Mouse (Mus musculus) CD4-positive, CD25-positive, alpha-beta regulatory T cell, adult 2 months (primary cell): ENCODE data around the gene Ero1lb.

Experiments
- DNase-seq: peaks from one replicate; pipeline ENCODE4 v3.0.0-alpha.2; 2012; ENCODE audit warnings: low read depth, low spot score

The Ero1lb gene

DNA sequence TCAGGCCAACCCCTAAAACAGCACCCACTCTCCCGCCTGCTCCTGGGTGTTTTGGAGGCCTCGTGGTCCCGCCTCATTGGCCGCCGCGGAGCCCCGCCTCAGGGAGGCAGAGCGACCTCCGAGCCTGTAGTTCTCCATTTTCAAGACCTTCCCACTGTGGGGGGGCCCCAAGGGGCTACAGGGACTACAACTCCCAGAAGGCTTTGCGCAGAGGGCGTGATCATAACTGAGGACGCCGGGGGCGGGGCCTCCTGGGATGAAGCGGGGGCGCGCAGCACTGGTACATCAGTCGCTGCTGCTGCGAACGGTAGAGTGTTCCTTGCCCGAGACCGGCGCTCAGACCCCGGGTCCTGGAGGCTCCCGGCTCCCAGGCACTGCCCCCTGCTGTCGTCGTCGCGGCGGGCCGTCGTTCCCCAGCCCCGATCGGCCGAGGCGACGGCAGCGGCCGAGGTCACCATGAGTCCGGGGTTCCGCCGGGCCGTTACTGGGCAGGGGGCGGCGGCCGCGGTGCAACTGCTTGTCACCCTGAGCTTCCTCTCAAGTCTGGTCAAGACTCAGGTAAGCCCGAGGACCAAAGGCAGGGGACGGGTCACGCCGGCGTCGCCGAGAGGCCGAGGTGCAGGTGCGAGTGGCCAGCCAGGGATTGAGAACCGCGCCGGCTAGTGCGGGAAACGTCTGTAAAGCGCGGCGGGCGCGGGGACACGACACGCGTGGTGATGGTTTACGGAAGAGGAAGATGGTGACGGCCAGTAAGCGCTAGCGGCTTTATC is at the start of gene Ero1lb:
TSS of gene Ero1lb (plus strand) at position 254 of the 770 bp plus-strand sequence.
- DNase-seq: peak; percentile 97

DNA sequence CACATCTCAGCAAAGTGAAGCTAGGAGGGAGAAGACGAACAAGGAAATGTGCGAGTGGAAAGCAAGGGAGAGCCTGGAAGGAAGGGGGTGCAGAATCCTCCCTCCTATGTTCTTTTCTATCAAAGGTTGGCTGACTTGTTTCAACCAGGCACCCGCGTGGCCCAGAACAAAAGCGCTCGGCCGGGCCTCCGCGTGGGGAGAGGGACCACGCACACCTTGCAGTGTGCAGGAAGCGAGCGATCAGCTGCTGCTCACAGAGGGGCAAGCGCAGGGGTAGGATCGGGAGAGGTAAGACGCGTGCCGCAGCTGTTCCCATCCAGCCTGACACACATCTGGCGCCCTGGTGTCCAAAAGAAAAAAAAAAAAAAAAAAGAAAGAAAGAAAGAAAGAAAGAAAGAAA is 46.3 kb upstream of the Ero1lb start:
- DNase-seq: peak; percentile 27

DNA sequence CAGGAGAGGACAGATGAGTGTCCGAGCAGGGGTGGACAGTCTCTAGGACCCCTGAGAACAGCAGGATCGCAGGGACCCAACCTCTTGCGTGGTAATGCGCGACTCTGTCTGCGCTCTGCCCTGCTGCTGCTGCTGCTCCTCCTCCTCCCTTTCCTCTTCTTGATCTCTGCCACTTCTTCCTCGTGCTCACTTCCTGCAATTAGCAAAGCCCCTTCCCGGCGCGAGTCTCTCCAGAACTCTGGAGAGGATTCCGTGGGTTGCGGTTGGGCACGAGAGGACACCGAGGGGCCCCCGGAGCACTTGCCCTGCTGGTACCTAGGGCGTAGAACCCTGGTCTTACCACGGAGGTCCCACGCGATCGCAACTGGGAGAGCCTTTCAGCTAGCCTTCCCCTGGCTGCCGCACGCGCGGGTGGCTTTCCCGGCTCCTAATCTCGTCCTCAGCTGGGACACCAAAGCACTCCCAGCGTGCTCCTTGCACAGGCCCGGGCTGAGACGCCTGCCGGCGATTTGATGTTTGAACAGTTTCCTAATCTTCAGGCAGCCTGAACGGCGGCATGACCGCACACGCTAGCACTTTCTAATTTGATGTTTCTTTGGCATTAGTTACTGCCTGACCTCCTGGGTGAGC is 45.6 kb upstream of the Ero1lb start, which contains the start of gene Edaradd:
TSS of gene Edaradd (minus strand) at position 484 of the 630 bp plus-strand sequence.
- DNase-seq: peak; percentile 65

DNA sequence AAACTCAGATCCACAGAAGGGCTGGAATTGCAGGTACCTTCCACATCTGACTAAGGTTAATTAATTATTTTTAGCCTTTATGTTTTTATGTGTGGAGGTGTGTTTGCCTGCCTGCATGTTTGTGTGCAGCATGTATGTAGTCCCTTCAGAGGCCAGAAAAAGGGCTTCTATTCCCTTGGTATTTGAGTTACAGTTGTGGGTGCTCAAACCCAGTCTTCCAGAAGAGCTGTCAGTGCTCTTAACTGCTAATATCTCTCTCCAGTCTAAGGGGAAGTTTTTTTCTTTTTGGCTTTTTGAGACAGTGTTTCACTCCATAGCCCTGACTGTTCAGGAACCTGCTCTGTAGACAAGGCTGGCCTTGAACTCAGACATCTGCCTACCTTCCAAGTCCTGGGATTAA is 43.3 kb upstream of the Ero1lb start:
- DNase-seq: no peak

DNA sequence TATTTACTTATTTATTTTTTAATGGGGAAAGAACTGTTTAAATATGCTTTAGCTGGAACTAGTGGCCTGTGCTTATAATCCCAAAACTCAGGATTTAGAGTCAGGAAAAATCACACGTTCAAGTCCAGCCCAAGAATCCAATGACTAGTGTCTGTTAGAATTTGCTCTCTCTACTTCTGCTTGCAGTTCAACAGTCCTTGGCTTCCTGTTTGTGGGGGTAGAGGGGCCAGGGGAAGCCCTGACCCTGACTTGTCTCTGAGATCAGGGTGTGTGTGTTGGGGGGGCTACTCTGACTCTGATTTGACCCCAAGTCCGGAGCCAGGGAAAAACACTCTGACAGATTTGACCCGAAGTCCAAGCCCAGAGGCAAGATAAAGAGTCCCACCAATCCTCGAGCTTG is 40.0 kb upstream of the Ero1lb start:
- DNase-seq: no peak

DNA sequence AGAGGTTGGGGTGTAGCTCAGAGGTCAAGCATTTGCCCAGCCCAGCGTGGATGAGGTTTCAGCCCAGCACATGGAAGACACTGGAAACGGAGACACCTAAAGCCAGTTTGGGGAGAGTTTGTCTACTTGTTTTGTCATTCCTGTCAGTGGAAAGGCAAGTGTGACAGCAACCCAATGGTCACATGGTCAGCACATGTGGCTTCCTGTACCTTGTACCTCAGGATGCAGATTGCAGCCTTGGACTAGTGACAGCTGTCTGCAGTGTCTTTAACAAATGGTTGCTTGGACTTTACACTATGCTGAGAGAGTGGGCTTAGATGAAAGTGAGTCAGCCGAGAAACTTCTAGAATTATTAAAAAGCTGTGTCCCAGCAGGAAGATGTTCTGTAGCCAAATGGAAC is 31.0 kb upstream of the Ero1lb start:
- DNase-seq: no peak

DNA sequence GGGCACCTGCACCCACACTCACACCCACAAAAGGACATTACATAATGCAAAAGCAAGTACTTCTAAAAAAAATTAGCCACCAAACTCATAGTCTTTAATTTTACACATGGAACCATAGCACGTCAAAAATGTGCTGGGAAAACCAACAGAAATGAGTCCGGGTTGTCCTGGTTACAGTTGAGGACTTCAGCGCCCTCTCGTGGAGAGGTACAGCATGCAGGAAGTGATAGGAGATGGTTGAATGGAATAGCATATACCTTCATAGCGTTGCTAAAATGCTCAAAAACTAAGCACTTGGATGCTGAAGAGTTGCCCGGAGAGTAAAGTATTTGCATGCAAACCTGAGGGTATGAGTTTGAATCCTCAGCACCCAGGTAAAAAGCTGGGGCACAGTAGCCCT is 27.7 kb upstream of the Ero1lb start:
- DNase-seq: peak; percentile 85

DNA sequence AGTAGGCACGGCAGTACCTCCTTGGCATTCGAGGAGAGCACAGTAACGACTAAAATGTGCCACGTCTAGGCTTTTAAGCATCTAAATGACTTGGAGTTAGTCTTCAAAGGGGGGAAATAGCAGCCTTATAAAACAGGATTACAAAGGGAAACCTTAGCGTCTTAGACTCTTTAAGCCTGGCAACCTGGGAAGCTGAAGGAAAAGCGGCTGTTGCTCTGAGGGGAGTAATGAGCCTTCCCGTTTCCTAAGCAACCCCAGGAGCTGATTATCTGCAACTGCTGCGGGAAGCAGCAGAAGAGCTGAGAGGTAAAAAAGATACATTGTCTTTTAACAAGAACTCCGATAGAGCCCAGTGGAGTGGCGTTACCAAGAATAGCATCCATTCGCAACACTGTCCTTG is 26.0 kb upstream of the Ero1lb start:
- no peak for DNase-seq

DNA sequence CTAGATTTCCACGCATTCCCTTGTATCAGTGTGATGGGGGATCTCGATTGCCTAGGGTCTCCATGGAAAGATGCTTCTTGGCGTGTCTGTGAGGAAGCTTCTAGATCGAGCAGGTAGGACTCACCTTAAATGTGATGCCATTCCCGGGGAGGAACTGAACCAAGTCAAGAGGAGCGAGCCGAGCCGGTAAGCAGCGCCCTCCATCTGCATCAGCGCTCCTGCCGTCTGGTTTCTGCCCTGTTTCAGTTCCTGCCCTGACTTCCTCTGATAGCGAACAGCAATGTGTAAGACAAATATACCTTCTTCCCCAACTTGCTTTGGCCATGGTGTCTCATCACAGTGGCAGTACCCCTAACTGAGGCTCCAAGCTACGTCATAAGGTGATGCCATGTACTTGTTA is 25.6 kb upstream of the Ero1lb start:
- DNase-seq: no peak

DNA sequence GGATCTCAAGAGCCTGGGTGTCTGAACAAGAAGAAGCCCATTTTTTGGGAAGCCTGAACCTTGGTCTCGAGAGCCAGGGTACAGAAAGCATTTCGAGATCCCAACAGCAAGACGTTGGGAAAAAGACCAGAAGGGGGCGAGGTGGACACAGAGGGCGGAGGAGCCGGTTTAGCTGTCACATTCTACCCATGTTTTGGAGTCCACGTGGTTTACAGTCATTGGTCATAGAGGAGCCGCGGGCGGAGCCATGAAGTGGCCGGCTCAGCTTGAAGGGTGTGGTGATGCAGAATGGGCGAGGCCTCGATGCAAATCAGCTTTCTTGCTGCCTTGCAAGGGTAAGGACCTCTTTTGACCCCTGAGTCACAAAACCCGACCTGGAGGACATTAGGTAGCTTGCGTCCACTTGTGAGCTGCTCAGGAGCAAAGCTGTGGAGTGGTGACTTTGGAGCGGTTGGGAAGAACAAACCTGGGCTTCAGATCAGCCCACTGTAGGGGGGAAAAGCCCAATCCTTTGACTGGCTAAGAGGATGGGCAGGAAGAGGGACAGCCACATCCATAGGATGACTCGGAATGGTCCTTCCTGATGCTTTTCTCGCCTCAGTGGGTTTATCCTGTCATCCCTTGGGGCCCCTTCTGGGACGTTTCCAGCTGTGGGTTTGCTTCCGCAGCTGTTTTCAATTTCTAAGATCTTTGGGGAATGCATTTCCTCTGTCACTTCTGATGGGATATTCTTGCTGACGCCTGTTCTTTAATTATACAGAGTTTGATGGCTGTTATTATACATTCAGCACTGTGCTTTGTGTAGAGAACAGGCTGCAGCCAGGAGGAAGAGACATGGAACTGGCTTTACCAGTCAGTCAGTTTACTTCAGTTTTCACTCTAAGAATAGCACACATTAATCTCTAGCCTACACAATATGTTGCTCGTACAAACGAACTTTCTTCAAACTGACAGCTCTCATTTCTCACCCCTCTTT is 23.4 kb upstream of the Ero1lb start:
- peak; percentile 33 for DNase-seq

DNA sequence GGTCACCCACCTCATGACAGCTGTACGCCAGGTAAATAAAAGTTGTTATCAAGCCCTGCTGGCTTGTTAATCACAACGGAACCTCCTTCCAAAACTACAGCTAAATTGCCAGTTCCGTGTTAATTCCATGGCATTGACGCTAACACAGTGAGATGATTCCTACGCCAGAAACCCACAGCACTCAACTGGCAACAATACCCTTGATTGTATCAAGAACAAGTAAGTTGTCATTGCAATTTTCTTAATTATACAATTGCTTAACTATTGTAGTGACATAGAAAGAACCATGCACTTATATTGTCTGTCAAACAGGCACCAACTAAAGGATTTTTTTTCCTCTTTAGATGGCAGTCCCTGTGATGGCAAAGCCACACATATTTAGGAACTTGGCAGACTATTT is 22.4 kb upstream of the Ero1lb start:
- DNase-seq: no peak

DNA sequence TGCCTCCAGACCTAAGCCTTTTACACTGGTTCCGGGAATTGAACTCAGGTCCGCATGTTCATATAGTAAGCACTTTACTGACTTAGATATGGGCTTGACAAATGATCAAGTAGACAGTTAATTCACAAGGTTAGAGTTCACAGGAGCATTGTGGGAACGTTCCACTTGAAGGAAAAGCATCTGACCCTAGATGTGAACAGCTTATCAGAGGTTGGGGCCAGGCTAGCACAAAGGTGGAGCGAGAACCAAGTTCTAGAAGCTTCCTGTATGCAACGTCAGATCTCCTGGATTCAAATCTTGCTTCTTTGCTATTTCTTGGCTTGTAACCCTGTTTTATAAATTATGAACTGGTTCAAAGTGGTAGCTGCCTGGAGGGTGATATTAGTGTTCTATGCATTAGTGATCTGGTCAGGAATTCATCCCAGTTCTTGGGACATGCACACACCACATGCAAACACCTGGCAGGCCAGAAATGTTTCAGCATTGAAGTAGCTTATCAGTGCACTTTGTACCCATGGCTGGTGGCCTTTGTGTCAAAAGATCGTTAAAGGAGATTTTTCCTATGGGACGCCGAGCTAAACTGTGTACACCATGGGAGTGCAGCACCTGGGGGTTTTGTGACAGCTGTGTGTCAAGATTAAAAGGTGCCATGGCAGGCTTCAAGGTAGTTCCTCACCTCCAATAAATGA is 21.6 kb upstream of the Ero1lb start:
- DNase-seq: no peak

DNA sequence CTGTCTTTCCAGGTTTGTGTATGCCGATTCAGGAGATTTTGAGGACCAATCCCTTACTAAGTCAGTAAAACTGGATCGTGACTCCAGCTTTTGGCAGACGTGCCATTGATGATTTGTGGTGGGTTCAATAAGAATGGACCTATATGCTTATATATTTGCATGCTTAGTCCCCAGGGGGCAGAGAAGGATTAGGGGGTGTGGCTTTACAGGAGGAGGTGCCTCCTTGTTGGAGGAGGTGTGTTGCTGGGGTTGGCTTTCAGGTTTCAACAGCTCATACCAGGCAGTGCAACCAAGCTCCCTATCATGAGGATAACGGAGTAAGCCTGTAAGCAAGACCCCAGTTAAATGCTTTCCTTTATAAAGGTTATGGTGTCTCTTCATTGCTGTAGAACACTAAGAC is 11.5 kb upstream of the Ero1lb start:
- no peak for DNase-seq

DNA sequence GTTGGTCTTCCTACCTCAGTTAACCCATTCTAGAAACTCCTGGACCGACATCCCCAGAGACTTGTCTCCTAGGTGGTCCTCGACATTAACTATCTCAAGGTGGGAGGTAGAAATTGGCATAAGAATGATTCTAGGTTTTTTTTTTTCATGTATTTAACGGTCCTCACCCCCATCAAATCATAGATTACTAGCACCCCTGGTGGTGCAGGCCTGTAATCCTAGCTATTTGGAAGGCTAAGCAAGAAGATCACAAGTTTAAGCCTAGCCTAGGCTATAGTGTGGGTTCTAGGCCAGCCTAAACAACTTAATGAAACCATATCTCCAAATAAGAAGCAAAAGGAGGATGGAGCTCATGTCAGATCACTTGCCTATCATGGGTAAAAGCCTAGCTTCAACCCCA is 6.6 kb upstream of the Ero1lb start:
- DNase-seq: no peak

DNA sequence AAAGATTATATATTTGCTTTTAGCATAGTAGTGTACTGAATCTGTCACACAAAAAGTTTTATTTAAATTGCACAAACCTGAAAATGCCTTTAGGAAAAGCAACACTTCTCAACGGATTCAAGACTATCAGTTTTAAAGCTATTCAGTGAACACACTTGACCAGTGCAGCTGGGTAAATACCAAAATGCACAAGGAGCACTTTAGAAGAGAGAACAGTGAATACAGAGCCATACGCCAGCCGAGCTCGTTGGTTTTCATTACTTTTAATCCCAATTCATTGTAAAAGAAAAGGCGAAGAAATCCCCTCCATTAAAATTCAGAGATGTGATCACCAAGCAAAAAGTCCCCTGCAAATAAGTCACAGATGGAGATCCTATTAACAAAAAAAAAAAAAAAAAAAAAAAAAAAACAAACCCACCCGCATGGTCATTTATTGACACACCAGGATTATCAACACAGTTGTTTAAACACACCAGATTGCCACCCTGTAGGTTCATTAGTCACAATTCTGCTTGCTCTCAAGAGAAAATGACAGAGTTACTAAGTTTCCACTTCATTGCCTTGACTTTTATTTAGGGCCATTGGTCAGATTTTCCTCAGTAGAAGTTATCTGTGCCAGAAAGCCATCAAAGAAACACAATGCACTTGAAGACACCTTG is 6.1 kb upstream of the Ero1lb start:
- no peak for DNase-seq

DNA sequence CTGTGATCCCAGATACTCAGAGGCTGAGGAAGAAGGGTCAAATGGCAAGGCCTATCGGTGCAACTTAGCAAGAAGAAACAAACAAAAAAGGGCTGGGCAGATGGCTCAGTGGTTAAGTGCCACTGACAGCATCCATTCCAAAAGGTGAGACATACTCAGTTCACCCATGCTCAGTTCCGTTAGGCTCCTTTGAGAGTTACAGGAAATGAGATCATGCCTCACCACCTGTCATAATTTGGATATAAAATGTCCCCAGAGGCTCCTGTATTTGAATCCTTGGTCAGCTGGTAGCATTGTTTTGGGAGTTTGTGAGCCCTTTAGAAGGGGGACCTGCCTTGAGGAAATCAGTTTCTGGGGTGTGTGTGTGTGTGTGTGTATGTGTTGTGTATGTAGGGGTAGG is 3.9 kb upstream of the Ero1lb start:
- no peak for DNase-seq

DNA sequence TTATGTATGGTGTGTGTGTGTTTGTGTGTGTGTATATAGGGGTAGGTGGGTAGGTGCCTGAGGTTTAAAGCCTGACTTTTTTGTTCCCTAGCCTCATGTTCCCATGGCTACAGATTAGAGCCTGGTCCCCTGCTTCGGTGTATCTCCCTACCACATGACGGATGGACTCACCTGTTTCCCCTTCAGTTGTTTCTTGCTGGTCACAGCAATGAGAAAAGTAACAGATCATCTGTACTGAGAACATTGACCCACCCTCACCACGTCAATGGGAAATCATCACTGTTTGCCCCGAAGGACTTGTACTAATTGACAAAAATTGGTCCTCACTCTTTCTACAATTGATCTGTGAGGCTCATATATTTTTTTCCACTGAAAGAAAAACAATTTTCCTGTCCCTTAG is 3.4 kb upstream of the Ero1lb start:
- no peak for DNase-seq

DNA sequence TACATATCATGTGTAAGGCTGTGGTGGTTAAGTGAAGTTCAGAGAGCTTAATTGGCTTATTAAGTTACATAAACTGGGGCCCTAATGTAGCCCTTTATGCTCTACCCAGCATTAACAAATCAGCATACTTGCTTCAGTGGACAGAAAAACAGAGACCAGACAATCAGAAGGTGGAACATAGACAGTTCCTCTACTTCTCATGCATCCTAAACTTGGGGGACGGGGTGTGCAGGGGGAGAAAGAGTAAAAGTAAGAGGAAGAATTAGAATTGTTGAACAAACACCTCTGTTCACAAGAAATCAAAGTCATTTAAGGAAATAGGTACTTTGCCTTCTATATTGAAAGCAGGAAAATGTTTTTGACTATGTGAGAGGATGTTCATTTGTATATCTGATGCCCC is 2.3 kb downstream of the Ero1lb start:
- no peak for DNase-seq

DNA sequence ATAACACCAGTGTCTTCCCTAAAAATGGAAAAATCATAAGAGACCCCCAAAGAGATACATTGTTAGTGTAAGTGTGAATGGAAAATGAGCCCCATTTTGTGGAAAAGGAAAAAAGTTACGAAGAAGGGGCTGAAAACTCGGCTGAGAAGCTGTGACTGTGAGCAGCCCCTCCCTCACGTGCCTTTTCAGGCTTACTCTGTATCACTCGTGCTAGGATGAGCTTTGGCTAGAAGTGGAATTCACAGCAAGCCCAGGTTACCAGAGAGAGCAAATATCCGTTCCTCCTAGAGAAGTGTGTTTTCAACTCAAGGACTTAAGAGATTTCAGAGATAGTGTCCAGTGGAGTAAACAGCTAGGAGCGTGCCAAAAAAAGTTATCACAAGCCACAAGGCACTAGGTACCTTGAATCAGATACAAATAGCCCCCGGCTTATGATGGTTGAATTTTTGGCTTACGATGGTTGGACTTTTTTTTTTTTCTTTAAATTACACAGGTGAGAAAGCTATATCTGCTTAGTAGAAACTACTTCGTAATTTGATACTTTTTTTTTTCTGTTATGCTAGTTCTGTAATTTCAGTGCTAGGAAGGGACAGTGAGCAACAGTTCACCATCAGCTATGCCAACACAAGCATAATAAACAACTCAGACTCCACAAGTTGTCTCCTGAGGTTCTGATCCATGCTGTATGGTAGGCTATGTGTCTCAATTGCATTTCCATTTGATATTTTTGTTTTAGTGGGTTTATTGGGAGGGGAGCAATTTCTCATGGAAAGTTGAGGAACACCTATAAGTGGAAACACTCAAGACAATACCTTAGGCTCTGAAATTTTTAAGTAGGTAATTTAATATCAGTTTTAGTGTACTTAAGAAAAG is 3.2 kb downstream of the Ero1lb start:
- no peak for DNase-seq

DNA sequence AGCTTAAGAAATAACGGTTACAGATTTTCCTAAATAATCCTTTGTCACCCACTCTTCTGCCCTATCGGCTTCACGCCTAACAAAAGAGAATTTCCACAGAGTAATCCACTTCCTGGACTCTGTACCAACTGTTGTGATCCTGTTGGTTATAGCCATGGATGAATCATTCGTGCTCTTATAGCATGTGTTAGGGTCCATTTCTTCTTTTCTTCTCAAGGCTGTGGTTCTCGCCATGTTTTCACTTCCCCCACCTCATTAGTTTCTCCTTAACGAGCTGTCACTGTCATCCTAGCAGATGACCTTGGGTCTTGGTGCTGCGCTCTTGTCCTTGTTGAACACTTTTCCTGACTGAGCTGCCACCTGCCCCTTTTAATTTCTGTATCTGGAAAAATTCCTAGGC is 4.1 kb downstream of the Ero1lb start:
- no peak for DNase-seq
